Mouse (Mus musculus): Measurements from ENCODE around the gene Gdi2.
"Not testable (repeated sequence)": the region's sequence is repeated elsewhere in the genome, so short reads cannot be mapped to it uniquely, and the experiment has no call there.

The Gdi2 gene

GRCm38 (mm10) chr13:3537594-3538222 lies at the start of gene Gdi2:
TSS of gene Gdi2 (plus strand) at chr13:3538063.
- peak; percentile 96 for DNase-seq (ENCODE audit: low read depth, low spot score)

GRCm38 (mm10) chr13:3495526-3495925 lies 42.3 kb upstream of the Gdi2 start:
- DNase-seq (ENCODE audit: low read depth, low spot score), result no peak

- not testable (repeated sequence) for DNase-seq (ENCODE audit: low read depth, low spot score)
Measured at GRCm38 (mm10) chr13:3501014-3501413, 36.8 kb upstream of the Gdi2 start.

- DNase-seq (ENCODE audit: low read depth, low spot score), result not testable (repeated sequence)
Measured at GRCm38 (mm10) chr13:3515351-3515750, 22.5 kb upstream of the Gdi2 start.

- not testable (repeated sequence) for DNase-seq (ENCODE audit: low read depth, low spot score)
Measured at GRCm38 (mm10) chr13:3519357-3519756, 18.5 kb upstream of the Gdi2 start.

GRCm38 (mm10) chr13:3519994-3520393 lies 17.9 kb upstream of the Gdi2 start:
- DNase-seq (ENCODE audit: low read depth, low spot score), result not testable (repeated sequence)

GRCm38 (mm10) chr13:3523459-3523858 lies 14.4 kb upstream of the Gdi2 start:
- DNase-seq (ENCODE audit: low read depth, low spot score), result no peak

GRCm38 (mm10) chr13:3523946-3524345 lies 13.9 kb upstream of the Gdi2 start:
- no peak for DNase-seq (ENCODE audit: low read depth, low spot score)

- no peak for DNase-seq (ENCODE audit: low read depth, low spot score)
Measured at GRCm38 (mm10) chr13:3525611-3526051, 12.2 kb upstream of the Gdi2 start.

GRCm38 (mm10) chr13:3526328-3526727 lies 11.5 kb upstream of the Gdi2 start:
- DNase-seq (ENCODE audit: low read depth, low spot score), result no peak

GRCm38 (mm10) chr13:3530451-3530850 lies 7.4 kb upstream of the Gdi2 start:
- no peak for DNase-seq (ENCODE audit: low read depth, low spot score)

- not testable (repeated sequence) for DNase-seq (ENCODE audit: low read depth, low spot score)
Measured at GRCm38 (mm10) chr13:3531176-3531575, 6.7 kb upstream of the Gdi2 start.

GRCm38 (mm10) chr13:3531692-3532320 lies 6.1 kb upstream of the Gdi2 start:
- no peak for DNase-seq (ENCODE audit: low read depth, low spot score)

GRCm38 (mm10) chr13:3532451-3532850 lies 5.4 kb upstream of the Gdi2 start:
- DNase-seq (ENCODE audit: low read depth, low spot score), result no peak

GRCm38 (mm10) chr13:3534146-3534545 lies 3.7 kb upstream of the Gdi2 start:
- no peak for DNase-seq (ENCODE audit: low read depth, low spot score)

- DNase-seq (ENCODE audit: low read depth, low spot score), result no peak
Measured at GRCm38 (mm10) chr13:3538223-3538968, 533 bp downstream of the Gdi2 start.

GRCm38 (mm10) chr13:3538969-3539562 lies 1.2 kb downstream of the Gdi2 start:
- no peak for DNase-seq (ENCODE audit: low read depth, low spot score)

GRCm38 (mm10) chr13:3540166-3540565 lies 2.3 kb downstream of the Gdi2 start:
- DNase-seq (ENCODE audit: low read depth, low spot score), result no peak

GRCm38 (mm10) chr13:3541159-3541782 lies 3.4 kb downstream of the Gdi2 start:
- no peak for DNase-seq (ENCODE audit: low read depth, low spot score)

- no peak for DNase-seq (ENCODE audit: low read depth, low spot score)
Measured at GRCm38 (mm10) chr13:3544077-3544874, 6.4 kb downstream of the Gdi2 start.

- DNase-seq (ENCODE audit: low read depth, low spot score), result no peak
Measured at GRCm38 (mm10) chr13:3544925-3545324, 7.1 kb downstream of the Gdi2 start.
